Mouse (Mus musculus): ENCODE data around the gene Abhd10. TPM values are rescaled to one million over a fixed set of nuclear protein-coding genes. Genes with fewer than 3 reads are reported as not detected.
A peak's percentile ranks its signal among the peaks of the same experiment; 100 is the strongest.

Gene Abhd10
- total and polyA plus RNA-seq, 3 experiments = 11.5 to 17.1 (median 15.8) TPM

DNA sequence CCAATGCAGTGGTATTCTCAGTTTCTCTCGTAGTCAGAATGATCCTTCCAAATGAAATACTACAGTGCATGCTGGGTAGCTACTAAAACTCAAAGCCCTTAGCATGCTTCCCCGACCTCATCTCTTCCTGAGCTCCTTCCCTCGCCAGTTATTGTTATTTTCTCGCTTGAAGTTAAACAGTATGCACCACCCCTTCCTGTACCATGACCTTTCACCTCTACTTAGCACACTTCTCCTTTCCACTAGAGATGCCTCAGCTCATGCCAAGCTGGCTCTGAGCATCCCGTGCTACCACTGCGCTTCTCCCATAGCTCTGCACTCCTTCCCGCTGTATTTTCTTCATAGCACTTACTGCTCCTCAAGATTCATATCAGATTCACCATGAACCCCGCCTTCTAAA, 4.9 kb downstream of the Abhd10 start:
- Histone ChIP-seq H3K36me3 (ENCODE audit: control insufficient read depth, insufficient read depth, low read length) (peaks cover 9% of the 10 kb centered on the region), H3K4me1 (ENCODE audit: control insufficient read depth, insufficient read depth, low read length) (peaks cover 2% of the 10 kb centered on the region), H3K79me2 (replicated peaks; ENCODE audit: control insufficient read depth, insufficient read depth, low read length) (no peaks in the 10 kb centered on the region; the same call in 1 of the 2 replicates), H3K27me3 (ENCODE audit: control insufficient read depth, insufficient read depth, low read length) (no peaks in the 10 kb centered on the region), H3K4me3 (no peak overlapping the region), H3K9ac (ENCODE audit: low read depth, low read length) (no peak overlapping the region), H3K27ac (no peak overlapping the region)
- DNase-seq = no peak
- 56% methylated on average over 8 of the region's 8 CpGs for WGBS
- TF ChIP-seq POLR2A (IDR thresholded peaks at IDR 0.05; ENCODE audit: insufficient read depth, low read depth, low read length) (no peak), CTCF (IDR thresholded peaks at IDR 0.05) (no peak), EP300 (IDR thresholded peaks at IDR 0.05; ENCODE audit: insufficient read depth, low read depth, low read length) (no peak)
- intact Hi-C loops (cut with DNase I) = no loop called here

DNA sequence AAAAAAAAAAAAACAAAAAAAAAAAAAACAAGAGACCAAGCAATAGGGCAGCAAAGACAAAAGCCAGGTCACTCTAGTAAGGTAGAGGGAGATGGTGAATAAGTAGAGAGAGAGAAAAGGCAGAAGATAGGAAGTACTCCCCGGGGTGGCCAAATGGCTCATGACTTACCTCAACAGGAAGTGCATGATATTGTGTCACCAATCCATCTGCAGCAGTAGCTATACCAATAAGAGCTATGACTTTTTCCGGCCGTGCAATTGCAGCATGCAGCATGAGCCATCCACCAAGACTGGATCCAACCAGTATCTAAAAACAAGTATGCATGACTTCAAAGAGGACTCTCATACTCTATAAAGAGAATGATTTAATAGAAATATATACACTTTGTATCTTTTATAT, 6.0 kb downstream of the Abhd10 start:
- H3K4me3 ChIP-seq = no peak overlapping the region
- H3K27me3 ChIP-seq (ENCODE audit: control insufficient read depth, insufficient read depth, low read length) = no peaks in the 10 kb centered on the region
- H3K79me2 ChIP-seq (replicated peaks; ENCODE audit: control insufficient read depth, insufficient read depth, low read length) = no peaks in the 10 kb centered on the region; the same call in 1 of the 2 replicates
- H3K4me1 ChIP-seq (ENCODE audit: control insufficient read depth, insufficient read depth, low read length) = peaks cover 2% of the 10 kb centered on the region
- WGBS = 69% methylated on average over 3 of the region's 3 CpGs
- TF ChIP-seq EP300 (IDR thresholded peaks at IDR 0.05; ENCODE audit: insufficient read depth, low read depth, low read length) = no peak
- TF ChIP-seq CTCF (IDR thresholded peaks at IDR 0.05) = no peak
- TF ChIP-seq POLR2A (IDR thresholded peaks at IDR 0.05; ENCODE audit: insufficient read depth, low read depth, low read length) = no peak
- H3K36me3 ChIP-seq (ENCODE audit: control insufficient read depth, insufficient read depth, low read length) = peaks cover 9% of the 10 kb centered on the region
- no peak overlapping the region for H3K27ac ChIP-seq
- no peak overlapping the region for H3K9ac ChIP-seq (ENCODE audit: low read depth, low read length)
- intact Hi-C loops (cut with DNase I) = no loop called here
- no peak for DNase-seq

DNA sequence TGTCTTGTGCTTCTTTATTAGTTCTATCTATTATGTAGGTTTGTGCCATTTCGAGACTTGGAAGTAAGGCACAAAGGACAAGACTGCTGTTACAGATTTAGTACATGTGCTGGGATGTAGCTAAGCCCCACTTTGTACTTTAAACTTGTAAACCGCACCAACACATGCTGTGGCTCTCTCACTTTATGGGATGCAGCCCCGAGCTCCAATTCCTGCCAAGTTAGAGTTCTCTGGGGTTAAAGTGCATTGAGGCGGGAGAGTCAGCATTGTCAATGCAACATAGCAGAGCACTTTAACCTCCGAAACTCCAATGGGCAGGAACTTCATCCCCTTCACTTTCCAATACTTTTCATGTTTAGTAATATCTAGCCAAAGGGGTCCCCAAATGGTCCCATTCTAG, 13.6 kb downstream of the Abhd10 start:
- peaks cover 7% of the 10 kb centered on the region for H3K36me3 ChIP-seq (ENCODE audit: control insufficient read depth, insufficient read depth, low read length)
- H3K27ac ChIP-seq = no peak overlapping the region
- no peaks in the 10 kb centered on the region for H3K27me3 ChIP-seq (ENCODE audit: control insufficient read depth, insufficient read depth, low read length)
- 84% methylated on average over 5 of the region's 5 CpGs for WGBS
- no peak overlapping the region for H3K9ac ChIP-seq (ENCODE audit: low read depth, low read length)
- no peak for DNase-seq
- intact Hi-C loops (cut with DNase I) = loop anchor here (5.0 kb wide), 1 partner anchor 432 kb away; no protein-coding TSS in a partner anchor
- H3K4me1 ChIP-seq (ENCODE audit: control insufficient read depth, insufficient read depth, low read length) = no peaks in the 10 kb centered on the region
- no peak for TF ChIP-seq CTCF (IDR thresholded peaks at IDR 0.05)
- no peak for TF ChIP-seq EP300 (IDR thresholded peaks at IDR 0.05; ENCODE audit: insufficient read depth, low read depth, low read length)
- TF ChIP-seq POLR2A (IDR thresholded peaks at IDR 0.05; ENCODE audit: insufficient read depth, low read depth, low read length) = no peak
- no peaks in the 10 kb centered on the region; the same call in 1 of the 2 replicates for H3K79me2 ChIP-seq (replicated peaks; ENCODE audit: control insufficient read depth, insufficient read depth, low read length)
- H3K4me3 ChIP-seq = no peak overlapping the region

DNA sequence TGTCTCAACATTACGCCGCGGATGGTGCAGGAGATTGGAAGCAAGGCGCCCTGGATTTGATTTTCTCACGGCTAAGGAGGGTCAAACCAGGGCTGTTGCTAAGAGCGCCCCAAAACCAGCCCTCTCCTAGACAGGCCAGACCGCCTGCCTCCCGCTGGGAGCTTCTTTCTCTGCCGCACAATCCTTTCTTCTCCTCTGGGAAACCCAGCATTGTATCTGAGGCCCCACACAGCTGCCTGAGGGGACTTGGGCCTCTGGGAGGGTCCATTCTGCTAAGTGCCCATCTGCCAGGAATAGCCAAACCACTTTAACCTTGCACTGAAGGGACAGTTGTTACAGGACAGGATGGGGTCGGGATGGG, 18.0 kb downstream of the Abhd10 start:
- Histone ChIP-seq H3K36me3 (ENCODE audit: control insufficient read depth, insufficient read depth, low read length) (peaks cover 5% of the 10 kb centered on the region; the same call in 1 of the 2 replicates), H3K9ac (ENCODE audit: low read depth, low read length) (no peak overlapping the region), H3K79me2 (replicated peaks; ENCODE audit: control insufficient read depth, insufficient read depth, low read length) (no peaks in the 10 kb centered on the region), H3K27me3 (ENCODE audit: control insufficient read depth, insufficient read depth, low read length) (no peaks in the 10 kb centered on the region), H3K27ac (no peak overlapping the region), H3K4me3 (no peak overlapping the region; the same call in 1 of the 2 replicates), H3K4me1 (ENCODE audit: control insufficient read depth, insufficient read depth, low read length) (no peaks in the 10 kb centered on the region)
- intact Hi-C loops (cut with DNase I) = loop anchor here (5.0 kb wide), 1 partner anchor 427 kb away; no protein-coding TSS in a partner anchor
- TF ChIP-seq CTCF (IDR thresholded peaks at IDR 0.05) = no peak
- TF ChIP-seq EP300 (IDR thresholded peaks at IDR 0.05; ENCODE audit: insufficient read depth, low read depth, low read length) = no peak
- no peak for TF ChIP-seq POLR2A (IDR thresholded peaks at IDR 0.05; ENCODE audit: insufficient read depth, low read depth, low read length)
- WGBS = 8% methylated on average over 10 of the region's 10 CpGs
- no peak for DNase-seq

DNA sequence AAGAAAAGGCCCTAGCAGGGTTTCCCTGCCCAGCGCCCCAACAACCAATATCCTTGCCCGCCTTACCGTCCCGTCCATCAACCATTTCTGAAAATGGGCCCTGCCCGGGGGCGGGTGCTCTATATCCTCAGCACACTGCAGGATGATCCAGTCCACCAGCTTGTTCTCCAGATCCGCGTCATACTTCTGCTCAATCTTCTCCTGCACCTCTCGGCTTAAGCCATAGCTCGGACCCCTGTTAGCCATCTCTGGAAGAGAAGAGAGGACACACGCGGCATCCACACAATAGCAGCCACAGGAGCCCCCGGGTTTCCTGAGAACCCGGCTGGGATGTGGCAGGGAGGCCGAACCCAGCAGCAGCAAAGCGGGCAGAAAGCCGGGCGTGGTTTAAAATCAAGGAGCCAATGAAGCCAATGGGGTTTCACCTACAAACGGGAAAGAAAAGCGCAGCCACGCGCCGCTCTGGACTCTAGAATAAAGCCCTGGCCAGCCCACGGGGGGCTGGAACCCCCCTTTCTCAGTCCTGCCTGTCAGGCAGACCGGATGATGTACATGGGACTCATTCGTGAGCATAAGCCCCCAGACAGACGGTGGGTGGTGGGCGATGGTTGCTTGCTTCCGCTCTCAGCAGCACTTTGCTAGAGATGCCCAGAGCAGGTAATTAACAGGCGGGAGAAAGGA, 18.6 kb downstream of the Abhd10 start, which contains the start of gene Tagln3:
Tagln3 (minus strand) TSS at position 548 of the 681 bp plus-strand sequence.
- intact Hi-C loops (cut with DNase I) = no loop called here
- no peak for TF ChIP-seq POLR2A (IDR thresholded peaks at IDR 0.05; ENCODE audit: insufficient read depth, low read depth, low read length)
- no peak for TF ChIP-seq EP300 (IDR thresholded peaks at IDR 0.05; ENCODE audit: insufficient read depth, low read depth, low read length)
- no peak for TF ChIP-seq CTCF (IDR thresholded peaks at IDR 0.05)
- Histone ChIP-seq H3K4me1 (ENCODE audit: control insufficient read depth, insufficient read depth, low read length) (no peaks in the 10 kb centered on the region), H3K27me3 (ENCODE audit: control insufficient read depth, insufficient read depth, low read length) (no peaks in the 10 kb centered on the region), H3K27ac (no peak within 1 kb of the TSS), H3K79me2 (replicated peaks; ENCODE audit: control insufficient read depth, insufficient read depth, low read length) (no peaks in the 10 kb centered on the region), H3K4me3 (peak within 1 kb of the TSS; percentile 15; the same call in 1 of the 2 replicates), H3K9ac (ENCODE audit: low read depth, low read length) (no peak within 1 kb of the TSS), H3K36me3 (ENCODE audit: control insufficient read depth, insufficient read depth, low read length) (peaks cover 5% of the 10 kb centered on the region; the same call in 1 of the 2 replicates)
- peak in 1 of 2 experiments; percentile 32 for DNase-seq
- WGBS = 5% methylated on average over 30 of the region's 30 CpGs

Measured in heart, adult 2 months (tissue).